ENCODE assay signal across 22 mouse cellular contexts in genomic region chr17:65877026-65877425, GRCm38 (mm10). TPM values are rescaled to one million over a fixed set of nuclear protein-coding genes. Genes with fewer than 3 reads are reported as not detected.
A peak's percentile ranks its signal among the peaks of the same experiment; 100 is the strongest.
DNase-seq lines count a peak whose midpoint lies in the region; ATAC-seq and TF ChIP-seq lines count a peak whose summit lies in the region.
"Had no signal": no experiment of that assay in that cellular context is flagged by ENCODE, and none has a peak within 500 bp of the region (broad histone marks: within the 10 kb centered on the region; RNA-seq: fewer than 3 reads in every experiment).

No protein-coding gene starts in this region.

- H3K27ac ChIP-seq in heart, embryonic 12.5 days (ENCODE audit: poor library complexity, severe bottlenecking): no peak overlapping the region
- H3K27ac ChIP-seq: forebrain, embryonic 13.5 days; heart, adult 2 months; hindbrain, embryonic 15.5 days had no signal

- H3K9ac ChIP-seq in heart, embryonic 12.5 days: no peak overlapping the region
- H3K9ac ChIP-seq: forebrain, embryonic 13.5 days; hindbrain, embryonic 15.5 days had no signal

- no peak for TF ChIP-seq CTCF in E14TG2a.4 (conservative IDR thresholded peaks at IDR 0.05; ENCODE audit: low read length)

- no peaks in the 10 kb centered on the region for H3K9me3 ChIP-seq in heart, embryonic 12.5 days (replicated peaks)
- H3K9me3 ChIP-seq in E14TG2a.4 (ENCODE audit: low read length): no peaks in the 10 kb centered on the region
- H3K9me3 ChIP-seq: forebrain, embryonic 13.5 days; G1E; hindbrain, embryonic 15.5 days had no signal

- H3K27me3 ChIP-seq in heart, embryonic 12.5 days (replicated peaks): no peaks in the 10 kb centered on the region
- no peaks in the 10 kb centered on the region for H3K27me3 ChIP-seq in E14TG2a.4 (ENCODE audit: insufficient read depth, low read length)
- H3K27me3 ChIP-seq: forebrain, embryonic 13.5 days; hindbrain, embryonic 15.5 days had no signal

- H3K4me2 ChIP-seq in heart, embryonic 12.5 days: no peak overlapping the region
- H3K4me2 ChIP-seq: forebrain, embryonic 13.5 days; heart, embryonic 11.5 days; hindbrain, embryonic 15.5 days had no signal

- no peak overlapping the region for H3K4me3 ChIP-seq in heart, embryonic 12.5 days
- peak overlapping the region; percentile 50 for H3K4me3 ChIP-seq in E14TG2a.4 (replicated peaks; ENCODE audit: low read length)
- H3K4me3 ChIP-seq: forebrain, embryonic 13.5 days; heart, adult 2 months; hindbrain, embryonic 15.5 days had no signal

- peaks cover 15% of the 10 kb centered on the region for H3K4me1 ChIP-seq in heart, embryonic 12.5 days (replicated peaks)
- peaks cover 100% of the 10 kb centered on the region for H3K4me1 ChIP-seq in E14TG2a.4 (replicated peaks; ENCODE audit: low read depth, low read length)

- no peak for DNase-seq in heart, adult 18-20 months
- DNase-seq in 3T3-L1 (ENCODE audit: low read depth, low spot score) (peak; percentile 14), R1 (ENCODE audit: low read depth, low spot score) (peak; percentile 83)
- DNase-seq in cerebellum, postnatal 36 days: no peak
- no peak for DNase-seq in lung, postnatal 36 days
- DNase-seq in lung, postnatal 25 days (ENCODE audit: low spot score): no peak
- DNase-seq: adrenal gland, postnatal 14 days; B cell, adult 2 months; cerebellum, adult 11-12 months; cerebellum, postnatal 25 days; gastrocnemius, postnatal 36 days; heart, adult 2 months; heart, postnatal 36 days; kidney, adult 11 months had no signal

- 0 out of 2 replicates have a peak, but pooled peaks have one; percentile 27 for ATAC-seq in heart, embryonic 12.5 days (ENCODE audit: insufficient number of reproducible peaks, low FRiP score)
- ATAC-seq: activated CD4-positive, CD25-positive, alpha-beta regulatory T cell, adult 4 months; CD4-positive, CD25-positive, alpha-beta regulatory T cell, adult 4 months; forebrain, embryonic 13.5 days had no signal

- WGBS in heart, embryonic 12.5 days: 71% methylated on average over 6 of the region's 6 CpGs

- no peaks in the 10 kb centered on the region for H3K36me3 ChIP-seq in heart, embryonic 12.5 days
- H3K36me3 ChIP-seq in E14TG2a.4 (ENCODE audit: insufficient read depth, low read length): peaks cover 18% of the 10 kb centered on the region
- H3K36me3 ChIP-seq: hindbrain, embryonic 15.5 days had no signal

RNA-seq across cellular contexts. Expression of gene Ralbp1, which starts 8.6 kb away (rescaled TPM):
- polyA plus RNA-seq in heart, embryonic 12.5 days (2016; fragmentation: Nextera tagmentation; extraction: Ambion mirVana): 40.9 and 41.1 TPM in 2 replicates
- total RNA-seq in heart, adult 18-20 months (2021): 10 to 100 TPM; 35.3 to 36.3 TPM

Comparison
In these comparisons a context has a peak if more than half of its experiments do, and no peak if none do; other contexts are left out.
1. DNase-seq: peak in 3T3-L1 (single experiment) and R1 (single experiment); none in heart, adult 18-20 months (0 of 2), cerebellum, postnatal 36 days (0 of 2), lung, postnatal 36 days (single experiment) and lung, postnatal 25 days (single experiment).